Mouse (Mus musculus) heart, adult 18-20 months (tissue): Measurements from ENCODE around the gene Rundc1. TPM values are rescaled to one million over a fixed set of nuclear protein-coding genes. Genes with fewer than 3 reads are reported as not detected.
"Not testable (repeated sequence)": the region's sequence is repeated elsewhere in the genome, so short reads cannot be mapped to it uniquely, and the experiment has no call there.

Source experiments
- DNase-seq, 2 experiments: peaks; one replicate each; pipeline ENCODE4 v3.0.0; 2021 to 2022; ENCODE audit warnings: mixed read lengths in 1 of 2
- total RNA-seq, 2 experiments: library from RNA; stranded (reverse); gene quantifications; 2 replicates each; pipeline ENCODE4 v1.2.3; 2021

Rundc1 gene
- total RNA-seq, 2 experiments from 2014 or later = 11.0 to 11.2 TPM

DNA sequence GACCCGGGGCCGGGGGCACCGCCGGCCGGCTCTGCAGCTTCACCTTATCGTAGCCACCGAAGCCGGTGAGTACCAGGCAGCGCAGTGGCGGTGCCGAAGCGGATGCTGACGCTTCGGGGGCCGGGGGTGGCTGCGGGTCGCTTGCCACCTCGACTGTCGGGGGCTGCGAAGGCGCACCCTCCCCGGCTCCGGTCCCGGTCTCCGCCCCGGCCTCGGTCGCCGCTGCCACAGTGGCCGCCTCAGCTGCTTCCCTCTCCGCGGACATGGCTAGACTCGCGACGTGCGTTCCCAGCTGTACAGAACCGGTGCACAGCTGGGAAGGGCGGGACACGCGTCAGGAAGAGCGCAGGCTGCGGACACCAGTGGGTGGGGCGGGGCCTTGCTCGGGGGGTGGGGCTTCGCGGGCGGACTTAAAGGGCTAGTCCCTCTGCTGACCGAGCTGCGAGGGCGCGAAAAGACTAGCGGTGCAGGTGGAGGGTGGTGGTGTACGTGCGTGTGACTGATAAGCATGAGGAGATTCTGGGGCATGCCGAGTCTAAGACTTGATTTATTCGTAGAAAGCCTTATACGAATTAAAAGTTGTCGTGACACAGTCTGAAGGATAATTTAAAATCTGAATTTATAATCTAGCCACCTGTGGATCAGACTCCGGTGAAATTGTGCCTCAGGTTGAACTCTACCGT, 41.1 kb downstream of the Rundc1 start, which contains the start of gene Vat1:
Vat1 (minus strand) TSS at position 362 of the 683 bp plus-strand sequence.
- DNase-seq = peak; percentile 81 to 86

GRCm38 (mm10) chr11:101466552-101466950, 41.7 kb downstream of the Rundc1 start:
- not testable (repeated sequence) for DNase-seq

GRCm38 (mm10) chr11:101467477-101468262, 42.8 kb downstream of the Rundc1 start:
- DNase-seq = peak; percentile 76 to 82

DNA sequence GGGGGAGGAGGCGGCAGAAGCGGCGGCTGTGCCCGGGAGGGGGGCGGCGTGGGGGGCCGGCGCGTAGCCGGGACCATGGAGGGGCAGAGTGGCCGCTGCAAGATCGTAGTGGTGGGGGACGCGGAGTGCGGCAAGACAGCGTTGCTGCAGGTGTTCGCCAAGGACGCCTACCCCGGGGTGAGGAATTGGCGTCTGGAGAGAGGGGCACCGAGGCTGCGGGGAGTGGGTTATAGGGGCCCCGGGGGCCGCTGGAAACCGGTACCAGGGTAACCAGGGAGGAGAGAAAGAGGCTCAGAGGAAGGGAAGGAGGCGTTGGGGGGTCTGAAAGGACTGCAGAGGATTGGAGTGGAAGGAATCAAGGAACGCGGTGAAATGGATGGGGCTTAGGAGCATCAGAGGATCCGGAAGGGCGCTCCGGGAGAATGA, 43.4 kb downstream of the Rundc1 start:
- peak in 1 of 2 experiments; percentile 56 for DNase-seq

GRCm38 (mm10) chr11:101468731-101469130, 43.8 kb downstream of the Rundc1 start:
- no peak for DNase-seq

DNA sequence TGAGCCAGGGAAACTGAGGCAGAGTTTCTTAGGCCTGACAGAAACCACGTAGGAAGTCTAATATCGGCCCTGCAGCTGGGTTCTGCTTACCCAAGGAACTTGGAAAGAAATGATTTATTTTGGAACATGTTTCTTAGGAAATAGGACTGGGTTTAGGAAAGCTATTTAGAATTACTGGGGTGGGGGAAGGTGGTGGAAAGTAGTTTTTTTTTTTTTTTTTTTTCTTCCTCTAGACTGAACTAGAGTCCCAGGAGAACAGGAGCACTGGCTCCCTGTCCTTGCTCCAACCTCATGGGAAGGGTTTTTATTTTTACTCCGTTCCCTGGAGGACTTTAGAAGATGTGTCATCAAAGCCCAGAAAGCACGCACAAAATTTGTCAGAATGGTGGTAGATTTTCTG, 44.3 kb downstream of the Rundc1 start:
- no peak for DNase-seq

GRCm38 (mm10) chr11:101470206-101470605, 45.3 kb downstream of the Rundc1 start:
- DNase-seq = no peak

- no peak for DNase-seq
Observed at GRCm38 (mm10) chr11:101471926-101472325, 47.0 kb downstream of the Rundc1 start.

DNA sequence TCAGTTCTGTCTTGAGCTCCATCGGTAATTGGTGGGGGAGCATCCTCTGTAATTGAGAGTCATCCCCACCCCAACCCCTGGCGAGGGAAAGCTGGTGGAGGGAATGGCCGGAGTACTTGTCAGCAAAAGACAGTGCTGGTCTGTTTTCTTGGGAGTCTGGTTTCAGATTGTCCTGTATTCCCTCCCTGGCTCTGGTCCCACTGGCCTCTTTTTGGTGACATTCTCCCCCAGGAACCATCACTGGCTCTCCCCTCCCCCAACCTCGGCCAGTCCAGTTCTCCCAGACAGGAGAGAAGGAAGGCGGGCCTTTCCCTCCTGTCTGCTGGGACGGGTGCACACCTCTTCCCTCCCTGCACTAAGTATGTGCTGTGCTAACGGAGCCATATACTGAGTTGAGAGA, 47.5 kb downstream of the Rundc1 start:
- DNase-seq = no peak

DNA sequence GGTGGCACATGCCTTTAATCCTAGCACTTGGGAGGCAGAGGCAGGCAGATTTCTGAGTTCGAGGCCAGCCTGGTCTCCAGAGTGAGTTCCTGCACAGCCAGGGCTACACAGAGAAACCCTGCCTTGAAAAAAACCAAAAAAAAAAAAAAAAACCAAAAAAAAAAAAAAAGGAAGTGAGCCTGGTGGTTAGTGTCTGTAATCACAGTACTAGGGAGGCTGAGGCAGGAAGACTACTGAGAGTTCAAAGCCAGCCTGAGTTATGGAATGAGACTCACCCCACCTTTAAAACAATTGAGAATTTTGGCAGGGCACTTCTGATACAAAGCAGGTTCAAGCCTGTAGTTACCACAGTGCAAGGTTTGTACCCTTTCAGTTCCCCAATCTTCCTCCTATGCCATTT, 48.8 kb downstream of the Rundc1 start:
- not testable (repeated sequence) for DNase-seq

DNA sequence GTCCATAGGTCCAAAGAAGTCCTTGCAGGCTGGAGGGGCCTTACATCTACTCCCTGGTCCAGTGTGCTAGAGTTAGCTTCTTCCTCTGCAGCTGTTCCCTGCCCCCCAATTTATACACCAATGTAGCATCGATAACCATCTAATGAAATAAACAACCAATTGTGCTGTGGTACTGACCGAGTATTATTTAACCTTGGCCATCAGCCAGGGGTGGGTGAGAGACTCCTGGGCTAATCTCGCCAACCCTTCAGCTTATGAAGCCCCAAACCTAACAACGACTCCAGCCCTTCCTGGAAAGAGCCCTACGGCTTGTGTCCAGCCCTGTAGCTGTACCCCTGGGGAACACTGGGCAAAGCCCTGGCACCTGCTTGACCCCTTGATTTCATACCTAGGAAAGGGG, 49.4 kb downstream of the Rundc1 start:
- DNase-seq = no peak

DNA sequence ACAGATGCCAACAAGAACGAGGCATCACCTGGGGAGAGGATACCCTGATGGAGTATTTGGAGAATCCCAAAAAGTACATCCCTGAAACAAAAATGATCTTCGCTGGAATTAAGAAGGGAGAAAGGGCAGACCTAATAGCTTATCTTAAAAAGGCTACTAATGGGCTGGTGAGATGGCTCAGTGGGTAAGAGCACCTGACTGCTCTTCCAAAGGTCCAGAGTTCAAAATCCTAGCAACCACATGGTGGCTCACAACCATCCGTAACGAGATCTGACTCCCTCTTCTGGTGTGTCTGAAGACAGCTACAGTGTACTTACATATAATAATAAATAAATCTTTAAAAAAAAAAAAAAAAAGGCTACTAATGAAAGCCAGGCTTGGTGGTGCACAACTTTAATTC, 51.5 kb downstream of the Rundc1 start:
- not testable (repeated sequence) for DNase-seq

- DNase-seq = no peak
Observed at GRCm38 (mm10) chr11:101477194-101477551, 52.3 kb downstream of the Rundc1 start.

- DNase-seq = no peak
Observed at GRCm38 (mm10) chr11:101477552-101478211, 52.8 kb downstream of the Rundc1 start.

GRCm38 (mm10) chr11:101479171-101479635, 54.3 kb downstream of the Rundc1 start:
- no peak for DNase-seq

- DNase-seq = no peak
Observed at GRCm38 (mm10) chr11:101480912-101481311, 56.0 kb downstream of the Rundc1 start.

DNA sequence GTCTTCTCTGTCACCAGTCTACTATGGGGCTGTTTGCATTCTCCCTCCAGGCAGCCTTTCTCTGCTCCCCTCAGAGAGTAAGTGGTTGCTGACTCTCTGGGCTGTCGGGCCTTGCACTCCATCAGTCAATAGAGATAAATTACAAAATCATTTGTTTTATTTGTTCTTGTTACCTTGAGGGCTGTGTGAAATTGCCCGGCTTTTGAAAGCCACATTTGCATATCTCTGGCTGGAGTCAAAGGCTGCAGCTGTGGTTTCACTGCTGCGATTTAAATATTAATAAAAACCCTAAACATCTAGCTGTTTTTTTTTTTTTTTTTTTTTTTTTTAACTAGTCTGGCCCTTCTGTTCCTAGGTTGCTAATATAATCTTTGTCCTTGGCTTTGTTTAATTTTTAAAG, 58.9 kb downstream of the Rundc1 start:
- DNase-seq = no peak

DNA sequence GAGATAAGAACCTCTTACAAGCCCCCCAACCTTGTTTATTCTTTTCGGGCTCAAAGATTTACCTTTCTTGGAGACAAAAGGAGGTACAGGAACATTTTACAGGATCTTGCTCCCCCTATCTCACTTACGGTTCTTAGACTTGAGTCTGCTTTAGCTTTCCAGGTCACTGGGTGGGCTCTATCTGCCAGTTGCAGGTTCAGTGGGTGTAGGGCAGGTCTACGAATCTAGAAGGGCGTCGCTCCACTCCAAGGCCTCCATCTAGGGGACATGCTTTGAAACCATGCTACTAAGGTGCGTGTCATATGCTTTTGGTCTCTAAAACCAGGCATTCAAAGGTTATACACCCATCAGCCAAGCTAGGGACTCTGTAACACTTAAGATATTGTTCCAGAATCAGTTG, 59.4 kb downstream of the Rundc1 start:
- no peak for DNase-seq

- no peak for DNase-seq
Observed at GRCm38 (mm10) chr11:101484814-101485213, 59.9 kb downstream of the Rundc1 start.
